Mouse (Mus musculus) stomach, postnatal 0 days (tissue): ENCODE measurements at regions not wholly inside any gene's neighbourhood (a gene's known extent, or its start where the extent isn't known, plus 50 kb on each side); places are given as distances from the start of the nearest gene placed in this dataset.

Experiments
- CTCF ChIP-seq: IDR thresholded peaks from 2 replicates; pipeline ENCODE4 v1.5.1; 2016; ENCODE audit warnings: antibody characterized with exemption, low read depth, mild to moderate bottlenecking, moderate library complexity
- EP300 ChIP-seq: optimal IDR thresholded peaks from 2 replicates; pipeline ENCODE3; 2016; ENCODE audit warnings: antibody characterized with exemption

DNA sequence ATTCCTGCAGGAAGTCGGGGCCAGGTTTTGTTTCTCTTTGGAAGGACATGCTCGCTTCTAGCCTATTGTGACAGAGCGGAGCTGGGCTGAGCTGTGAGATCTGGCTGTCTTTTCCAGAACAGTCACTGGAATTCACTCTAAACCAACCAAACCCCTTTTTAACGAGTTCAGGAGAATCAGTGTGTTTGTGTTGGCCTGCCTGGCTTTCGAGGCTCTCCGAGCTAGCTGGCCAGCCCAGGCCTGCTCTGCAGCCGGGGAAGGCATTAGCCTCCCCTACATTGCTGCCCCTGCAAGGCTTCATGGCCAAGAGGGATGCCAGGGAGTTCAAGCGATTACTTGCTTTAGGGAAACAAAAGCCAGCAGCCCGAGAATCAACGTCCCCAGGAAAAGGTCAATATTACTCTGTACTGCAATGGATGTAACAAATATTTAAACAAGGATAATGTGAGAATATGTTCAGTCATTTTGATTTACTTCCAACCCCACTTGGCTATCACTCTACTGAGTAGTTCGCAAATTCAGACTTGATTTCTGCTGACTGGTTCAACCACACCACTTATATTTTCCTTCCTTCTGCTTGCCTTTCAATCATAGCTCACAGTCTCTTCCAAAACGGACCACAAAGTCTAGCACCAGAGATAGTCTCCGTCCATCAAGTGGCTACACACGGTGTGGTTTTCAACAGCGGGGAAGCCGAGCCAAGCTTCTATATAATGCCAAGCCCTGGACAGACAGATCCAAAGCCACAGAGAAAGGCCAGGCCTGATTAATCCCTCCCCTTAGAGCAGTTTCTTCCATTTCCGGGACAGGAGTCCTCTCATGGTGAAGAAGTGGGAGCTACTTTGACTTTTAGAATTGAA lies 424.6 kb downstream of the Wdr11 start:
- TF ChIP-seq CTCF (no peak), EP300 (no peak)
